Mouse (Mus musculus) heart, postnatal 0 days (tissue): ENCODE measurements at regions not wholly inside any gene's neighbourhood (a gene's known extent, or its start where the extent isn't known, plus 50 kb on each side); places are given as distances from the start of the nearest gene placed in this dataset.

Experiments
- ATAC-seq: fragments of 200-750 bp; cut with Nextera tagmentation; 2 replicates; pipeline ENCODE4 v1.8.0; 2017; ENCODE audit warnings: low read depth, moderate number of reproducible peaks, moderate library complexity; ENCODE audit not compliant: insufficient read depth
- DNase-seq: peaks from one replicate; pipeline ENCODE4 v3.0.0-alpha.2; 2016; ENCODE audit warnings: low spot score
- H3K27ac ChIP-seq: fragments of 300-500 bp; sonication (generic); 2 replicates; pipeline ENCODE4 v1.5.1; 2014; ENCODE audit warnings: low read depth, mild to moderate bottlenecking
- H3K27me3 ChIP-seq: fragments of 300-500 bp; sonication (generic); 2 replicates; pipeline ENCODE4 v1.6.1; 2014; ENCODE audit warnings: low read length, mixed read lengths; ENCODE audit not compliant: control insufficient read depth, insufficient read depth
- H3K36me3 ChIP-seq: fragments of 300-500 bp; sonication (generic); replicated peaks from 2 replicates; pipeline ENCODE4 v1.6.1; 2014; ENCODE audit warnings: low read length, mixed read lengths; ENCODE audit not compliant: control insufficient read depth, insufficient read depth
- H3K4me1 ChIP-seq: fragments of 300-500 bp; sonication (generic); 2 replicates; pipeline ENCODE4 v1.6.1; 2014; ENCODE audit warnings: antibody characterized with exemption; ENCODE audit not compliant: control insufficient read depth, insufficient read depth
- H3K4me2 ChIP-seq: fragments of 300-500 bp; sonication (generic); 2 replicates; pipeline ENCODE4 v1.6.1; 2014; ENCODE audit warnings: low read depth, mild to moderate bottlenecking, low read length, moderate library complexity
- H3K4me3 ChIP-seq: fragments of 300-500 bp; sonication (generic); 2 replicates; pipeline ENCODE4 v1.5.1; 2014; ENCODE audit warnings: low read depth, low read length
- H3K9ac ChIP-seq: fragments of 300-500 bp; sonication (generic); replicated peaks from 2 replicates; pipeline ENCODE4 v1.6.1; 2014; ENCODE audit warnings: low read depth, low read length, mixed read lengths
- H3K9me3 ChIP-seq: fragments of 300-500 bp; sonication (generic); replicated peaks from 2 replicates; pipeline ENCODE4 v1.6.1; 2016; ENCODE audit warnings: low read length; ENCODE audit not compliant: control insufficient read depth
- CTCF ChIP-seq: IDR thresholded peaks from 2 replicates; pipeline ENCODE4 v1.5.1; 2016; ENCODE audit warnings: antibody characterized with exemption, control low read depth, low read depth
- EP300 ChIP-seq: IDR thresholded peaks from 2 replicates; pipeline ENCODE4 v1.6.1; 2016; ENCODE audit warnings: antibody characterized with exemption, low read depth
- WGBS: fragments of 180-500 bp; shearing (Covaris S2); extraction: QIAGEN DNeasy Blood & Tissue Kit; methylation state at CpG from one replicate; pipeline ENCODE4 v1.1.7; 2014; 5-methylcytosine and 5-hydroxymethylcytosine counted together

- no peaks in the 10 kb centered on the region for H3K9me3 ChIP-seq
- no peak overlapping the region for H3K9ac ChIP-seq
- no peak overlapping the region for H3K4me3 ChIP-seq
- H3K27ac ChIP-seq, result no peak overlapping the region
- no peak overlapping the region for H3K4me2 ChIP-seq
- no peaks in the 10 kb centered on the region for H3K36me3 ChIP-seq
- DNase-seq, result no peak
- WGBS, result 57% methylated on average over 3 of the region's 3 CpGs
- no peak for TF ChIP-seq EP300
- TF ChIP-seq CTCF, result no peak
- peaks cover 24% of the 10 kb centered on the region; the same call in 1 of the 2 replicates for H3K4me1 ChIP-seq
- no peaks in the 10 kb centered on the region for H3K27me3 ChIP-seq
- no peak for ATAC-seq
Observed at GRCm38 (mm10) chr12:15971786-15972185, 155.1 kb upstream of the Trib2 start.

- Histone ChIP-seq H3K9ac (no peak overlapping the region), H3K4me2 (no peak overlapping the region), H3K27me3 (no peaks in the 10 kb centered on the region), H3K36me3 (no peaks in the 10 kb centered on the region), H3K27ac (no peak overlapping the region), H3K4me3 (no peak overlapping the region), H3K9me3 (no peaks in the 10 kb centered on the region), H3K4me1 (peaks cover 24% of the 10 kb centered on the region; the same call in 1 of the 2 replicates)
- DNase-seq, result no peak
- TF ChIP-seq EP300 (no peak), CTCF (no peak)
- ATAC-seq, result no peak
- 26% methylated on average over 2 of the region's 2 CpGs for WGBS
Observed at GRCm38 (mm10) chr12:15970262-15970661, 153.5 kb upstream of the Trib2 start.

- DNase-seq (no peak), ATAC-seq (no peak)
- no peak overlapping the region for H3K9ac ChIP-seq
- no peak overlapping the region for H3K4me3 ChIP-seq
- TF ChIP-seq EP300, result no peak
- no peak for TF ChIP-seq CTCF
- no peaks in the 10 kb centered on the region for H3K9me3 ChIP-seq
- H3K27ac ChIP-seq, result no peak overlapping the region
- WGBS, result 47% methylated on average over 5 of the region's 5 CpGs
- H3K36me3 ChIP-seq, result no peaks in the 10 kb centered on the region
- H3K27me3 ChIP-seq, result no peaks in the 10 kb centered on the region
- peaks cover 24% of the 10 kb centered on the region; the same call in 1 of the 2 replicates for H3K4me1 ChIP-seq
- H3K4me2 ChIP-seq, result no peak overlapping the region
Observed at GRCm38 (mm10) chr12:15967550-15968102, 150.9 kb upstream of the Trib2 start.

DNA sequence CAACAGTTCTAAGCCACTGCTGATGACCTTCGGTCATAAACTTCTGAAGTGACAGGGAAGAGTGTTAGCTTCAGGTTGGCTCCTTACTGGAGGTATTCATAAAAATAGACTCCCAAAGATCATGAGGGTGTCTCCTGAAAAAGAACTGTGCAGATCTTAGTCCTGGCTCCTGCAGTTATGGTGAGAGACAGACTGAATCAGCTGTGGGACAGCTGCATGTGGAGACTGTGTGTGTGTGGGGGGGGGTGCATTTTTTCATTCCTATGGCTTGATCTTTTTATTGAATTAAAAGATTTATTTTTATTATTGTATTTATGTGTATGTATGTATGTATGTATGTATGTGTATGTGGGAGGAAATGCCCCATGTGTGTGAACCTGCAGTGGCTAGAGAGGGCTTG, 149.9 kb upstream of the Trib2 start:
- peaks cover 24% of the 10 kb centered on the region; the same call in 1 of the 2 replicates for H3K4me1 ChIP-seq
- ATAC-seq, result no peak
- 77% methylated on average over 1 of the region's 1 CpGs for WGBS

GRCm38 (mm10) chr12:15965921-15966320, 149.2 kb upstream of the Trib2 start:
- H3K4me2 ChIP-seq, result no peak overlapping the region
- no peak for TF ChIP-seq CTCF
- no peak for TF ChIP-seq EP300
- peaks cover 24% of the 10 kb centered on the region; the same call in 1 of the 2 replicates for H3K4me1 ChIP-seq
- DNase-seq (no peak), ATAC-seq (no peak)
- no peaks in the 10 kb centered on the region for H3K27me3 ChIP-seq
- 71% methylated on average over 4 of the region's 4 CpGs for WGBS
- no peaks in the 10 kb centered on the region for H3K9me3 ChIP-seq
- no peak overlapping the region for H3K9ac ChIP-seq
- H3K36me3 ChIP-seq, result no peaks in the 10 kb centered on the region
- no peak overlapping the region for H3K4me3 ChIP-seq
- no peak overlapping the region for H3K27ac ChIP-seq

More for the DNA sequence above, 149.9 kb upstream of the Trib2 start:
- Histone ChIP-seq H3K9ac (no peak overlapping the region), H3K36me3 (no peaks in the 10 kb centered on the region), H3K9me3 (no peaks in the 10 kb centered on the region), H3K27me3 (no peaks in the 10 kb centered on the region), H3K4me2 (no peak overlapping the region), H3K27ac (no peak overlapping the region), H3K4me3 (no peak overlapping the region)
- no peak for TF ChIP-seq EP300
- TF ChIP-seq CTCF, result no peak
- no peak for DNase-seq

- no peak overlapping the region for H3K4me2 ChIP-seq
- H3K36me3 ChIP-seq, result no peaks in the 10 kb centered on the region
- H3K9me3 ChIP-seq, result no peaks in the 10 kb centered on the region
- H3K9ac ChIP-seq, result no peak overlapping the region
- no peak for ATAC-seq
- TF ChIP-seq EP300 (no peak), CTCF (no peak)
- H3K27ac ChIP-seq, result no peak overlapping the region
- 84% methylated on average over 4 of the region's 4 CpGs for WGBS
- no peaks in the 10 kb centered on the region for H3K27me3 ChIP-seq
- H3K4me3 ChIP-seq, result no peak overlapping the region
- peaks cover 11% of the 10 kb centered on the region; the same call in 1 of the 2 replicates for H3K4me1 ChIP-seq
- no peak for DNase-seq
Observed at GRCm38 (mm10) chr12:15964073-15964472, 147.4 kb upstream of the Trib2 start.
